Mouse (Mus musculus): ENCODE results near the gene Cinp.

DNA sequence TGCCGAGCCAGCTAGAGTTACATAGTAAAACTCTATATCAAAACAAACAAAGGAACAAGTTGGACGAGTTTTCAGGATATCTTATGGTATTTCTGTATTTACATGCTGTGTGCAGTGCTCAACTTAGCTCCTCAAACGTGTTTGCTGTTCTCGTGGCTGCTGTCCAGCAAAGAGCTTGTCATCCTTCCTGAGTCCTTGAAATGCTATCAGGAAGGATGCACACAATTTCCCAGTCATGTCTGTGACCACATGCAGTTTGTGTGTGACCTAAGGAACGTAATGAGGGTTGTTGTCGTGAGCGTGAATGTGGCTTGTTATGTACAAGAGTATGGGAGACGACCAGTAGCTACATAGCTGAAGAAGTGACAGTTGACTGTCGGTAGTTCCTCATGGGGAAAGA, 26.8 kb upstream of the Cinp start:
- TF ChIP-seq HCFC1 (IDR thresholded peaks at IDR 0.05; ENCODE audit: borderline replicate concordance, insufficient read depth, low read length): no peak
- TF ChIP-seq CHD2 (IDR thresholded peaks at IDR 0.05; ENCODE audit: low read depth, low read length): no peak
- TF ChIP-seq MAFK (IDR thresholded peaks at IDR 0.05; ENCODE audit: insufficient read depth, low read depth, low read length): no peak
- no peak for TF ChIP-seq ZNF384 (IDR thresholded peaks at IDR 0.05; ENCODE audit: low read depth, low read length)
